Mouse (Mus musculus): ENCODE results near the gene Kcnk6. TPM values are rescaled to one million over a fixed set of nuclear protein-coding genes. Genes with fewer than 3 reads are reported as not detected.

The Kcnk6 gene
- polyA plus RNA-seq, 1 experiment from 2014 or later = 2.2 TPM

GRCm38 (mm10) chr7:29270445-29270844, 38.1 kb upstream of the Kcnk6 start:
- no peaks in the 10 kb centered on the region for H3K27me3 ChIP-seq (ENCODE audit: control insufficient read depth, insufficient read depth, low read length)
- H3K4me1 ChIP-seq (ENCODE audit: control insufficient read depth, insufficient read depth, low read length) = peaks cover 31% of the 10 kb centered on the region
- WGBS = 74% methylated on average over 4 of the region's 4 CpGs
- no peak for ATAC-seq (ENCODE audit: insufficient read depth, low FRiP score)
- no peaks in the 10 kb centered on the region for H3K9me3 ChIP-seq (replicated peaks; ENCODE audit: control insufficient read depth, low read length)
- H3K4me3 ChIP-seq (replicated peaks; ENCODE audit: low read length) = no peak overlapping the region
- H3K27ac ChIP-seq (ENCODE audit: low read length) = peak overlapping the region; percentile 52
- no peaks in the 10 kb centered on the region for H3K36me3 ChIP-seq (ENCODE audit: control insufficient read depth, insufficient read depth, low read length)
- H3K4me2 ChIP-seq (ENCODE audit: low read depth, low read length) = no peak overlapping the region
- H3K9ac ChIP-seq (ENCODE audit: low read length) = no peak overlapping the region

GRCm38 (mm10) chr7:29266931-29267330, 34.6 kb upstream of the Kcnk6 start:
- WGBS = 56% methylated on average over 4 of the region's 4 CpGs
- peak; percentile 22; the same call in 1 of the 2 replicates for ATAC-seq (ENCODE audit: insufficient read depth, low FRiP score)
- peaks cover 30% of the 10 kb centered on the region for H3K4me1 ChIP-seq (ENCODE audit: control insufficient read depth, insufficient read depth, low read length)
- no peak overlapping the region for H3K9ac ChIP-seq (ENCODE audit: low read length)
- no peaks in the 10 kb centered on the region for H3K36me3 ChIP-seq (ENCODE audit: control insufficient read depth, insufficient read depth, low read length)
- no peaks in the 10 kb centered on the region for H3K27me3 ChIP-seq (ENCODE audit: control insufficient read depth, insufficient read depth, low read length)
- H3K9me3 ChIP-seq (replicated peaks; ENCODE audit: control insufficient read depth, low read length) = no peaks in the 10 kb centered on the region
- H3K4me3 ChIP-seq (replicated peaks; ENCODE audit: low read length) = no peak overlapping the region
- H3K27ac ChIP-seq (ENCODE audit: low read length) = peak overlapping the region; percentile 42; the same call in 1 of the 2 replicates
- H3K4me2 ChIP-seq (ENCODE audit: low read depth, low read length) = no peak overlapping the region

GRCm38 (mm10) chr7:29265636-29266035, 33.3 kb upstream of the Kcnk6 start:
- H3K27me3 ChIP-seq (ENCODE audit: control insufficient read depth, insufficient read depth, low read length) = no peaks in the 10 kb centered on the region
- WGBS = 78% methylated on average over 7 of the region's 7 CpGs
- peaks cover 19% of the 10 kb centered on the region for H3K4me1 ChIP-seq (ENCODE audit: control insufficient read depth, insufficient read depth, low read length)
- no peaks in the 10 kb centered on the region for H3K36me3 ChIP-seq (ENCODE audit: control insufficient read depth, insufficient read depth, low read length)
- H3K4me3 ChIP-seq (replicated peaks; ENCODE audit: low read length) = no peak overlapping the region
- H3K9me3 ChIP-seq (replicated peaks; ENCODE audit: control insufficient read depth, low read length) = no peaks in the 10 kb centered on the region
- no peak for ATAC-seq (ENCODE audit: insufficient read depth, low FRiP score)
- no peak overlapping the region for H3K27ac ChIP-seq (ENCODE audit: low read length)
- H3K9ac ChIP-seq (ENCODE audit: low read length) = no peak overlapping the region
- no peak overlapping the region for H3K4me2 ChIP-seq (ENCODE audit: low read depth, low read length)

- peaks cover 12% of the 10 kb centered on the region for H3K4me1 ChIP-seq (ENCODE audit: control insufficient read depth, insufficient read depth, low read length)
- peak overlapping the region; percentile 14; the same call in 1 of the 2 replicates for H3K9ac ChIP-seq (ENCODE audit: low read length)
- no peaks in the 10 kb centered on the region for H3K27me3 ChIP-seq (ENCODE audit: control insufficient read depth, insufficient read depth, low read length)
- H3K27ac ChIP-seq (ENCODE audit: low read length) = no peak overlapping the region
- no peak overlapping the region for H3K4me2 ChIP-seq (ENCODE audit: low read depth, low read length)
- WGBS = 71% methylated on average over 3 of the region's 3 CpGs
- no peaks in the 10 kb centered on the region for H3K9me3 ChIP-seq (replicated peaks; ENCODE audit: control insufficient read depth, low read length)
- no peak overlapping the region for H3K4me3 ChIP-seq (replicated peaks; ENCODE audit: low read length)
- ATAC-seq (ENCODE audit: insufficient read depth, low FRiP score) = no peak
- no peaks in the 10 kb centered on the region for H3K36me3 ChIP-seq (ENCODE audit: control insufficient read depth, insufficient read depth, low read length)
Measured at GRCm38 (mm10) chr7:29263831-29264230, 31.5 kb upstream of the Kcnk6 start.

- Histone ChIP-seq H3K4me3 (replicated peaks; ENCODE audit: low read length) (no peak overlapping the region), H3K27ac (ENCODE audit: low read length) (no peak overlapping the region), H3K4me2 (ENCODE audit: low read depth, low read length) (no peak overlapping the region), H3K27me3 (ENCODE audit: control insufficient read depth, insufficient read depth, low read length) (no peaks in the 10 kb centered on the region), H3K9ac (ENCODE audit: low read length) (no peak overlapping the region), H3K36me3 (ENCODE audit: control insufficient read depth, insufficient read depth, low read length) (no peaks in the 10 kb centered on the region), H3K9me3 (replicated peaks; ENCODE audit: control insufficient read depth, low read length) (no peaks in the 10 kb centered on the region), H3K4me1 (ENCODE audit: control insufficient read depth, insufficient read depth, low read length) (peaks cover 16% of the 10 kb centered on the region)
- ATAC-seq (ENCODE audit: insufficient read depth, low FRiP score) = no peak
- 67% methylated on average over 6 of the region's 6 CpGs for WGBS
Measured at GRCm38 (mm10) chr7:29262151-29262550, 29.8 kb upstream of the Kcnk6 start.

GRCm38 (mm10) chr7:29259781-29260730, 27.7 kb upstream of the Kcnk6 start:
- H3K4me2 ChIP-seq (ENCODE audit: low read depth, low read length) = no peak overlapping the region
- no peaks in the 10 kb centered on the region for H3K27me3 ChIP-seq (ENCODE audit: control insufficient read depth, insufficient read depth, low read length)
- no peaks in the 10 kb centered on the region for H3K9me3 ChIP-seq (replicated peaks; ENCODE audit: control insufficient read depth, low read length)
- ATAC-seq (ENCODE audit: insufficient read depth, low FRiP score) = no peak
- H3K9ac ChIP-seq (ENCODE audit: low read length) = no peak overlapping the region
- H3K4me1 ChIP-seq (ENCODE audit: control insufficient read depth, insufficient read depth, low read length) = peaks cover 9% of the 10 kb centered on the region
- WGBS = 79% methylated on average over 10 of the region's 10 CpGs
- H3K4me3 ChIP-seq (replicated peaks; ENCODE audit: low read length) = no peak overlapping the region
- H3K36me3 ChIP-seq (ENCODE audit: control insufficient read depth, insufficient read depth, low read length) = no peaks in the 10 kb centered on the region
- H3K27ac ChIP-seq (ENCODE audit: low read length) = no peak overlapping the region

- ATAC-seq (ENCODE audit: insufficient read depth, low FRiP score) = no peak
- Histone ChIP-seq H3K4me2 (ENCODE audit: low read depth, low read length) (no peak overlapping the region), H3K9ac (ENCODE audit: low read length) (no peak overlapping the region), H3K27ac (ENCODE audit: low read length) (peak overlapping the region; percentile 43), H3K27me3 (ENCODE audit: control insufficient read depth, insufficient read depth, low read length) (no peaks in the 10 kb centered on the region), H3K9me3 (replicated peaks; ENCODE audit: control insufficient read depth, low read length) (no peaks in the 10 kb centered on the region), H3K36me3 (ENCODE audit: control insufficient read depth, insufficient read depth, low read length) (no peaks in the 10 kb centered on the region), H3K4me3 (replicated peaks; ENCODE audit: low read length) (no peak overlapping the region), H3K4me1 (ENCODE audit: control insufficient read depth, insufficient read depth, low read length) (peaks cover 19% of the 10 kb centered on the region)
- WGBS = 94% methylated on average over 1 of the region's 1 CpGs
Measured at GRCm38 (mm10) chr7:29257368-29257767, 25.1 kb upstream of the Kcnk6 start.

GRCm38 (mm10) chr7:29255875-29256274, 23.6 kb upstream of the Kcnk6 start:
- WGBS = 76% methylated on average over 4 of the region's 4 CpGs
- Histone ChIP-seq H3K27ac (ENCODE audit: low read length) (no peak overlapping the region), H3K4me1 (ENCODE audit: control insufficient read depth, insufficient read depth, low read length) (peaks cover 19% of the 10 kb centered on the region), H3K4me3 (replicated peaks; ENCODE audit: low read length) (no peak overlapping the region), H3K9ac (ENCODE audit: low read length) (no peak overlapping the region), H3K4me2 (ENCODE audit: low read depth, low read length) (no peak overlapping the region), H3K36me3 (ENCODE audit: control insufficient read depth, insufficient read depth, low read length) (no peaks in the 10 kb centered on the region), H3K9me3 (replicated peaks; ENCODE audit: control insufficient read depth, low read length) (no peaks in the 10 kb centered on the region), H3K27me3 (ENCODE audit: control insufficient read depth, insufficient read depth, low read length) (no peaks in the 10 kb centered on the region)
- ATAC-seq (ENCODE audit: insufficient read depth, low FRiP score) = no peak

GRCm38 (mm10) chr7:29253842-29254241, 21.5 kb upstream of the Kcnk6 start:
- peaks cover 19% of the 10 kb centered on the region for H3K4me1 ChIP-seq (ENCODE audit: control insufficient read depth, insufficient read depth, low read length)
- no peaks in the 10 kb centered on the region for H3K27me3 ChIP-seq (ENCODE audit: control insufficient read depth, insufficient read depth, low read length)
- H3K36me3 ChIP-seq (ENCODE audit: control insufficient read depth, insufficient read depth, low read length) = no peaks in the 10 kb centered on the region
- H3K4me3 ChIP-seq (replicated peaks; ENCODE audit: low read length) = no peak overlapping the region
- 36% methylated on average over 5 of the region's 5 CpGs for WGBS
- no peak for ATAC-seq (ENCODE audit: insufficient read depth, low FRiP score)
- peak overlapping the region; percentile 58 for H3K27ac ChIP-seq (ENCODE audit: low read length)
- no peaks in the 10 kb centered on the region for H3K9me3 ChIP-seq (replicated peaks; ENCODE audit: control insufficient read depth, low read length)
- H3K4me2 ChIP-seq (ENCODE audit: low read depth, low read length) = no peak overlapping the region
- H3K9ac ChIP-seq (ENCODE audit: low read length) = no peak overlapping the region; the same call in 1 of the 2 replicates

All from stomach, embryonic 16.5 days (tissue).